Mouse (Mus musculus): ENCODE measurements at regions not wholly inside any gene's neighbourhood (a gene's known extent, or its start where the extent isn't known, plus 50 kb on each side); places are given as distances from the start of the nearest gene placed in this dataset.

GRCm38 (mm10) chr14:33865746-33866145 lies 57.6 kb upstream of the Gdf10 start:
- no peak for DNase-seq

- DNase-seq, result no peak
Observed at GRCm38 (mm10) chr14:33867674-33868073, 55.7 kb upstream of the Gdf10 start.

Data from right cerebral cortex, adult 18-20 months (tissue).